Mouse (Mus musculus): ENCODE results near the gene Zfp609. TPM values are rescaled to one million over a fixed set of nuclear protein-coding genes. Genes with fewer than 3 reads are reported as not detected.

Zfp609 gene
- total RNA-seq, 1 experiment from 2014 or later = 11.9 TPM

DNA sequence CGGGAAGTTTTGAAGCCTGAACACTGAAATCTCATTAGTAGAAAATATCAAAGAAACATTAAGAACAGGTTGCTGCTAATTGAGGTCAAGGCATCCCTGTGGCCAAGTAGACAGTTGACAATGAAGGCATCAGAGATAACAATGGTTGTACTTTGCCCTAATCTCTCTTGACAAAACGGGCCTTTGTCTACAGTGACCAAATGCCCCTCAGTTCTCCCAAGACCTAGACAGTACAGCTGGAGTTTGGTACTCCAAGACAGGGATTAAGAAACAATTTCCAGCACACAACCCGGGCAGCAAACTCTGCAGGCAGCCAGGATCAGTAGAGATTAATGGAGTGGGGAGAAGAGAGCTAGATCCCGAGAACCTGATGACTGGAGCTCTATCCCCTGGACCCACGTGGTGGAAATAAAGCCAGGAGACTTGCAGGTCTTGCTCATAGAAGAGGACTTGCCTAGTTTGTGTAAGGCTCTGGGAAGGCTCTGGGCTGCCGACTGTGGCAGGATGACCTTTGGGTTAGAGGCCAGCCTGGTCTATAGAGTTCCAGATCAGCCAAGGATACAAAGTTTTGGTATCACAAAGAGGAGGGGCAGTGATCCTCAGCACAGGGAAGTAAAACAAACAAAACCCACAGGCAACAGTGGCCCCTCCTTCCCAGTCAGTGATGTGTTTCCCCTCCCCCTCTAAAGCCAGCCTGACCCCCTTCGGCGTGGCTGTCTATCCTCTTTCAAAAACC, 51.1 kb downstream of the Zfp609 start:
- no peak for ATAC-seq (replicated peaks; ENCODE audit: low read depth, poor library complexity, severe bottlenecking)

GRCm38 (mm10) chr9:65773783-65774182, 53.6 kb downstream of the Zfp609 start:
- no peak for ATAC-seq (replicated peaks; ENCODE audit: low read depth, poor library complexity, severe bottlenecking)

GRCm38 (mm10) chr9:65771011-65771664, 56.2 kb downstream of the Zfp609 start:
- no peak for ATAC-seq (replicated peaks; ENCODE audit: low read depth, poor library complexity, severe bottlenecking)

GRCm38 (mm10) chr9:65762728-65763127, 64.6 kb downstream of the Zfp609 start:
- no peak for ATAC-seq (replicated peaks; ENCODE audit: low read depth, poor library complexity, severe bottlenecking)

- ATAC-seq (replicated peaks; ENCODE audit: low read depth, poor library complexity, severe bottlenecking) = no peak
Observed at GRCm38 (mm10) chr9:65759992-65760391, 67.4 kb downstream of the Zfp609 start.

GRCm38 (mm10) chr9:65759256-65759655, 68.1 kb downstream of the Zfp609 start:
- ATAC-seq (replicated peaks; ENCODE audit: low read depth, poor library complexity, severe bottlenecking) = no peak

DNA sequence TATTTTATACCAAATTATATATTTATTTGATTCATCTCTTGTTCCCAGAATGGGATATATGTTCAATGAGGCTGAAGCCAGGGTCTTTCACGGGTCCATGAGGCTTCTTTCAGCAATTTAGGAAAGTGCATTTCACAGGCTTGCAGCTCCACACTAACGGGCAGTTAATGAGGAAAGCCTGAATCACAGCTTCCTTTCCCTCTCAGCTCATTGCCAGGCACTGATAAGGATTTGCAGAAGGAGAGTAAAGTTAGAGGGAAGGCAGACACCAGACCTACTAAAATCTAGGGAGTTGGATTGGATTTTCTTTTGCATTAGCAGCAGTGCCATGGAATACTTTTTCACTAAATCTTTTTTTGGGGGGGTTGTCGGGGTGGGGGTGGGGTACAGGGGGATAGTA, 69.5 kb downstream of the Zfp609 start:
- ATAC-seq (replicated peaks; ENCODE audit: low read depth, poor library complexity, severe bottlenecking) = no peak

DNA sequence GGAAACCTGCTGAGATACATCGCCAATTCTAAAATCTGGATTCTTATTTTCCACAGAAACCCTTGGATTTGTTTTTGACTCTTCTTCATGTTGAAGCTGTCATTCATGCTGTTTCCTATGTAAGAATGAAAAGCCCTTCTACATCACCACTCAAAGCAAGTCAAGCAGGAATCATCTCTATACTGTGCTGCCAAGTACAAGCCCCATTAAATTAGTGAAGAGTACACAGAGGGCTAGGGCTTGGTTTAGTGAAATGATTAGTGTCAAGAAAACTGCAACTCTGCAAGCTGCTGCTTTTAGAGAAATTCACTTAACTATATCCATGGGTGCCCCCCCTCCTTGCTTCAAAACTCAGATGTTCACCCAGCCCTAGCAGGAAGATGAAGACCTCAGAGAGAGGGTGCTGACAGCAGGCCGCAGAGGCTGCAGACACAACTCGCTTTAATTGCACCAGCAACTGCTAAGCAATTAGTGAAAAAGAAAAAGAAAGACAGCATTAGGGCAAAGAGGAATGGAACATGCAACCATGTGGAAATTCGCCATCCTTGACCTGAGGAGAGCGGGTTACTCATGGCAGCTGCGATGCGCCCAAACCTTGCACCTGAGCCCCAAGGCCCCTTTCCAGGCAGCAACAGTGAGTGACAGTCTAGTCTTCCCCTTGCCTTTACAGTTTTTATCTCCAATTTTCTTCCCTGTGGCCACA, 71.5 kb downstream of the Zfp609 start:
- no peak for ATAC-seq (replicated peaks; ENCODE audit: low read depth, poor library complexity, severe bottlenecking)

DNA sequence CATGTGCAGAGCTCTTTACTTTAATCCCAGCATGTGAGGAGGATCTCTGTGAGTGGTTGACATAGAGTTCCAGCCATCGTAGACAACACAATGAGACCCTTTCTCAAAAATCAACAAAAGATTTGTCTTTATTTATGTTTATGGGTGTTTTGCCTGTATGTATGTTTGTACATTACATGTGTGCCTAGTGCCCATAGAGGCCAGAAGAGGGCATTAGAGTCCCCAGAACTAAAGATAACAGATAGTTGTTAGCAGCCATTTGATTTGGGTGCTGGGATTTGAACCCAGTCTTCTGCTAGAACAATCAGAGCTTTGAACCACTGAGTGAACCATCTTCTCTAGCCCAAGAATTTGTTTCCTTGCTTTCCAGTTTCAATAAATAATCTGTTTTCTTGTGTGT, 72.2 kb downstream of the Zfp609 start:
- no peak for ATAC-seq (replicated peaks; ENCODE audit: low read depth, poor library complexity, severe bottlenecking)

GRCm38 (mm10) chr9:65752632-65753031, 74.7 kb downstream of the Zfp609 start:
- 0 out of 2 replicates have a peak, but pooled peaks have one; percentile 32 for ATAC-seq (replicated peaks; ENCODE audit: low read depth, poor library complexity, severe bottlenecking)

DNA sequence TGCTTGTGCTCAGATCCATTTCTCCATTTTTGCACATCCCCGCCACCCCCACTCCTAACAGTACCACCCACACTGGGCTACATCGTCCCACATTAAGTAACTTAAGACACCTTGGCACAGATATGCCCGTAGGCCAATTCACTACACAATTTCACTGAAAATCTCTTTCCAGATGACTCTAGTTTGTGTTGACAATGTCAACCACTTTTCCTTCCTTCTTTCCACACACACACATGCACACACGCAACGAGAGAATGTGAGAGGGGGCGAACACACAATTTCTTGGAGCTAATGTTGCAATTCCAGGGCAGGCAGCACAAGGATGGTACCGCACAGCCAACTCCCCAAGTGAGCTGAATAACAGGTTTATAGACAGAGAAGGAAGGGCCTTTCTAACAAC, 75.5 kb downstream of the Zfp609 start:
- ATAC-seq (replicated peaks; ENCODE audit: low read depth, poor library complexity, severe bottlenecking) = no peak

DNA sequence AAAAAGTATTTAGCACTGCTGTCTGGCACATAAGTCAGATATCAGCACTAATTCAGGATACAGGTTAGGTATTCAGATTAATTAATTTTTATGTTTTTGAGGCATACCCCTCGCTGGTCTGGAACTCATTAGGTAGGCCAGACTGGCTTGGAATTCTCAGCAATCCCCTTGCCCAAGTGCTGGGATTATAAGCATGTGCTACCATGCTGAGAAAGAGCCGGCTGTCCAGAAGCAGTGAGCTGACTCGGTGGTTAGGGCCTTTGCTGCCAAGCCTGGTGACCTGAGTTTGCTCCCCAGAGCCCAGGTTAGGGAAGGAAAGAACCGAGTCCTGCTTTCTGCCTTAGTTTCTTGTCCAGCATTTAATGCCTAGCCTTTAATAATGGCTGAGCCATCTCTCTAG, 79.3 kb downstream of the Zfp609 start:
- no peak for ATAC-seq (replicated peaks; ENCODE audit: low read depth, poor library complexity, severe bottlenecking)

GRCm38 (mm10) chr9:65746479-65746878, 80.9 kb downstream of the Zfp609 start:
- 0 out of 2 replicates have a peak, but pooled peaks have one; percentile 11 for ATAC-seq (replicated peaks; ENCODE audit: low read depth, poor library complexity, severe bottlenecking)

GRCm38 (mm10) chr9:65745456-65745855, 81.9 kb downstream of the Zfp609 start:
- no peak for ATAC-seq (replicated peaks; ENCODE audit: low read depth, poor library complexity, severe bottlenecking)

DNA sequence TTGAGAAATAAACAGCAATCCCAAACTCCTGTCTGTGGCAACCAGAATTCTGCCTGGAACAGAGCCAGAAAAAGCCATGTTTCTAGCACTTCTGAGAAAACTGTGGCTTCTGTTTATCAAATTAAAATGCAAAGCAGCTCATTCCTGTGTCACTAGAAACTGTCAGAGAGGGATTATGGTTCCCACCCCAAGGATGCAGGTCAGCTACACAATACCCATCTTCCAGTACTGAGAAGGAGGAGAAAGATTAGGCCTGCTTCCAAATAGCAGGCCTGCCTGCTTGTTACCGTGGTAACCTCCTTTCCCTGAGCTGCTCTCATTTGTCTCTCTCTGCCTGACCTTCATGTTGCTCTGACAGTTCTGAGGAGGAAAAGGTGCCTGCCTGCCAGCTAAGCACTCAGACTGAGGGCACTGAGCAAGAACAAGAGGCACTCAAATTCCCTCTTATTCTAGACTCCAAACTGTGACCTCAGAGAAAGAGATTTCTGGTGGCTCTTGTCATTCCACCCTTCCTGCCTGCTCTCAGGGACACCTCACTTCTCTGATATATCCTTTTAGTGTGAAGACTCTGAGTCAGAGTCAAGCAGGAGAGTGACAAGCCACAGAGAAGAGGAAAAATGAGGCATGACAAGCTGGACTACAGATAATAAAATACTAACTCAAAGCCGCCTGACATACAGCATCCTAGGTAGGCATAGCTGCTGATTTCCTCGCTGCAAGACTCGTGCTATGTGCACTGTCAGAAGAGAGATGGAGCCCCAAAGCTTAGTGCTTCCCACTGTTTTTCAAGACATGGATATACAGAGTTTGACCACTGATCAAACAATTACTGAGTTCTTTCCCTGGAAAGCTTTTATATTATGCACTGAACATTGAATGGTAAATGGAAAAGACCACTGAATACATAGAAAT, 82.9 kb downstream of the Zfp609 start:
- ATAC-seq (replicated peaks; ENCODE audit: low read depth, poor library complexity, severe bottlenecking) = no peak

DNA sequence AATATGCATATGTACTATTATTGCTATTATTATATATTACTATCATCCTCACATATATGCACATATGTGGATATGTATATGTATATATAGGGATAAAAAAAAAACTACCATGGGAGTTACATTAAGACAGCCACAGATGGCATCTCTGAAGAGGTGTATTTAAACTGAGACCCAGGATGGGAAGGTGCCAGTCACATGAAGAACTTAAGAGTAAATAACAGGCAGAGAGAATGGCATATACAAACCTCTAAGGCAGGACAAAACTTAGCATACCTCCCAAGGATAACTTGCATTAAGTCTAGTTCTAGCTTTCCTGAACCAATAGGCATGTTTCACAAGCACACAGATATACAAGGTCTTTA, 83.6 kb downstream of the Zfp609 start:
- no peak for ATAC-seq (replicated peaks; ENCODE audit: low read depth, poor library complexity, severe bottlenecking)

- no peak for ATAC-seq (replicated peaks; ENCODE audit: low read depth, poor library complexity, severe bottlenecking)
Observed at GRCm38 (mm10) chr9:65743322-65743721, 84.0 kb downstream of the Zfp609 start.

GRCm38 (mm10) chr9:65742777-65743176, 84.6 kb downstream of the Zfp609 start:
- ATAC-seq (replicated peaks; ENCODE audit: low read depth, poor library complexity, severe bottlenecking) = no peak

GRCm38 (mm10) chr9:65741066-65741852, 86.1 kb downstream of the Zfp609 start:
- 0 out of 2 replicates have a peak, but pooled peaks have one; percentile 11 for ATAC-seq (replicated peaks; ENCODE audit: low read depth, poor library complexity, severe bottlenecking)

All from common myeloid progenitor, adult 5-6 weeks (primary cell).